Mouse (Mus musculus) embryo, embryonic 11.5 days (tissue): ENCODE results near the gene Gm20388.
A peak's percentile ranks its signal among the peaks of the same experiment; 100 is the strongest.

Experiments
- DNase-seq: peaks from one replicate; pipeline ENCODE4 v3.0.0-alpha.2; 2012; ENCODE audit warnings: low read depth, low spot score

Gm20388 gene

GRCm38 (mm10) chr8:122467816-122468215 lies 2557.2 kb downstream of the Gm20388 start:
- DNase-seq = no peak

- DNase-seq = no peak
These were observed 2558.8 kb downstream of the Gm20388 start for GRCm38 (mm10) chr8:122469407-122469806.

GRCm38 (mm10) chr8:122469965-122470364 lies 2559.3 kb downstream of the Gm20388 start:
- DNase-seq = no peak

- no peak for DNase-seq
These were observed 2560.1 kb downstream of the Gm20388 start for GRCm38 (mm10) chr8:122470691-122471090.

- DNase-seq = no peak
These were observed 2563.3 kb downstream of the Gm20388 start for GRCm38 (mm10) chr8:122473911-122474421.

- no peak for DNase-seq
These were observed 2564.4 kb downstream of the Gm20388 start for GRCm38 (mm10) chr8:122474951-122475560.

GRCm38 (mm10) chr8:122475580-122476320 lies 2565.1 kb downstream of the Gm20388 start, which contains the start of the genes Rnf166 and Ctu2:
Gene Rnf166, minus strand, starts transcription at chr8:122476064.
Gene Ctu2, plus strand, starts transcription at chr8:122476143.
- DNase-seq = peak; percentile 90

- no peak for DNase-seq
These were observed 2571.8 kb downstream of the Gm20388 start for GRCm38 (mm10) chr8:122482448-122482847.

GRCm38 (mm10) chr8:122483877-122484276 lies 2573.2 kb downstream of the Gm20388 start:
- no peak for DNase-seq

GRCm38 (mm10) chr8:122484831-122485230 lies 2574.2 kb downstream of the Gm20388 start:
- no peak for DNase-seq

GRCm38 (mm10) chr8:122488387-122488786 lies 2577.7 kb downstream of the Gm20388 start:
- DNase-seq = no peak

GRCm38 (mm10) chr8:122497016-122497734 lies 2586.5 kb downstream of the Gm20388 start:
- no peak for DNase-seq

- DNase-seq = no peak
These were observed 2587.3 kb downstream of the Gm20388 start for GRCm38 (mm10) chr8:122497912-122498311.

GRCm38 (mm10) chr8:122500856-122501255 lies 2590.2 kb downstream of the Gm20388 start:
- DNase-seq = peak; percentile 72

GRCm38 (mm10) chr8:122511552-122511951 lies 2600.9 kb downstream of the Gm20388 start:
- DNase-seq = no peak

- no peak for DNase-seq
These were observed 2601.8 kb downstream of the Gm20388 start for GRCm38 (mm10) chr8:122512392-122512791.

- DNase-seq = no peak
These were observed 2605.1 kb downstream of the Gm20388 start for GRCm38 (mm10) chr8:122515699-122516098.

GRCm38 (mm10) chr8:122517541-122518190 lies 2607.0 kb downstream of the Gm20388 start:
- DNase-seq = no peak

- no peak for DNase-seq
These were observed 2610.0 kb downstream of the Gm20388 start for GRCm38 (mm10) chr8:122520611-122521010.

- no peak for DNase-seq
These were observed 2612.4 kb downstream of the Gm20388 start for GRCm38 (mm10) chr8:122522796-122523651.
